Mouse (Mus musculus): ENCODE measurements around the gene Sos1.
A peak's percentile ranks its signal among the peaks of the same experiment; 100 is the strongest.
"Not testable (repeated sequence)": the region's sequence is repeated elsewhere in the genome, so short reads cannot be mapped to it uniquely, and the experiment has no call there.

The Sos1 gene

GRCm38 (mm10) chr17:80496185-80496584, 15.9 kb upstream of the Sos1 start:
- DNase-seq (ENCODE audit: extremely low spot score, low spot score): no peak

DNA sequence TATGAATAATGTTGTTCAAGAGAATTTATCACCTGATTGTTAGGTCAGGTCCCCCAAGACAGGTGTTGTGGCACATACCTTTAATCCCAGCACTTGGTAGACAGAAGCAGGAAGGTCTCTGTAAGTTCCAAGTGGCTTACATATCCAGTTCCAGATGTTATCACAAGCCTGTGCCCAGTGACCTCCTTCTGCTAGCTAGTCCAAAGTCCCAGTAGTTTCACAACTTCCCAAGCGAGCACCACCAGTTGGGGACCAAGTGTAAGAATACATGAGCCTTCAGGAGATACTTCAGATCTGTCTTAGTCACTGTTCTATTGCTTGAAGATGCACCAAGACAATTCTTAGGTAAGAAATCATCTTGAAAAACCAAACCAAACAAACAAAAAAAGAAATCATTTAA, 13.6 kb upstream of the Sos1 start:
- DNase-seq (ENCODE audit: extremely low spot score, low spot score): no peak

- no peak for DNase-seq (ENCODE audit: extremely low spot score, low spot score)
Observed at GRCm38 (mm10) chr17:80492811-80493210, 12.6 kb upstream of the Sos1 start.

GRCm38 (mm10) chr17:80492274-80492673, 12.0 kb upstream of the Sos1 start:
- DNase-seq (ENCODE audit: extremely low spot score, low spot score): no peak

GRCm38 (mm10) chr17:80490166-80490565, 9.9 kb upstream of the Sos1 start:
- no peak for DNase-seq (ENCODE audit: extremely low spot score, low spot score)

- DNase-seq (ENCODE audit: extremely low spot score, low spot score): no peak
Observed at GRCm38 (mm10) chr17:80488918-80489317, 8.7 kb upstream of the Sos1 start.

GRCm38 (mm10) chr17:80485160-80485559, 4.9 kb upstream of the Sos1 start:
- no peak for DNase-seq (ENCODE audit: extremely low spot score, low spot score)

DNA sequence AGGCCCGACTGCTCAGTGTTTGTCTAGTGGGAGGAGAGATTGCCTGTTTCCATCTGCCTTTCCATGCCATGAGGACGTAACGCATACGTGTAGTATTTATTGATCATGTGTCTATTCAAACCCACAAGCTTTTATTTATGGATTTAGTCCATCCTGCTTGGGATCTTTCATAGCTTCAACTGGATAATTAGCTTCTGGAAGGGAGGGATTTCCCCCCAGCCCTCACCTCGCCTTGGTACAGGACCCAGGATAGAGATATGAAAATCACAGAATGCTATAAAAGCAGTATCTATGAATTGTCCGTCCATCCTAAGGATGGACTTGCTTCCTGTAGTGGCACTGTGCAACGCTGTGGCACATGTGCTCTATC, 587 bp upstream of the Sos1 start:
- DNase-seq (ENCODE audit: extremely low spot score, low spot score): no peak

GRCm38 (mm10) chr17:80479295-80480030, 790 bp downstream of the Sos1 start:
- DNase-seq (ENCODE audit: extremely low spot score, low spot score): peak; percentile 77

DNA sequence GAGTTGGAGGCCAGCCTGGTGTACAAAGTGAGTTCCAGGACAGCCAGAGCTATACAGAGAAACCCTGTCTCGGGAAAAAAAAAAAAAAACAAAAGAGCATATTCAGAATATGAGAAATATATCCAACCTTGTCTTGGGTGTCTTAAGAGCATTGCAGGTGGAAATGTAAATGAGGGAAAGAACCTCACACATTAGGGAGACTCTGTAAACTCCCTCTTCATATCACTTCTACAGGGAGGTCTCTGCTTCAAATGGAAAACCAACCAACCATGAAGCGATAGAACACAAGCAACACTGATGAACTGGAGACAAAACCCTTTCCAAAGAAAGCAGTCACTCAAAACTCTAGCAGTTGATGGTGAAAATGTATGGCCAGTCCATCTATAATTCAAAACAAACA, 2.6 kb downstream of the Sos1 start:
- no peak for DNase-seq (ENCODE audit: extremely low spot score, low spot score)

- DNase-seq (ENCODE audit: extremely low spot score, low spot score): no peak
Observed at GRCm38 (mm10) chr17:80476496-80476895, 3.8 kb downstream of the Sos1 start.

GRCm38 (mm10) chr17:80471056-80471802, 9.0 kb downstream of the Sos1 start:
- no peak for DNase-seq (ENCODE audit: extremely low spot score, low spot score)

DNA sequence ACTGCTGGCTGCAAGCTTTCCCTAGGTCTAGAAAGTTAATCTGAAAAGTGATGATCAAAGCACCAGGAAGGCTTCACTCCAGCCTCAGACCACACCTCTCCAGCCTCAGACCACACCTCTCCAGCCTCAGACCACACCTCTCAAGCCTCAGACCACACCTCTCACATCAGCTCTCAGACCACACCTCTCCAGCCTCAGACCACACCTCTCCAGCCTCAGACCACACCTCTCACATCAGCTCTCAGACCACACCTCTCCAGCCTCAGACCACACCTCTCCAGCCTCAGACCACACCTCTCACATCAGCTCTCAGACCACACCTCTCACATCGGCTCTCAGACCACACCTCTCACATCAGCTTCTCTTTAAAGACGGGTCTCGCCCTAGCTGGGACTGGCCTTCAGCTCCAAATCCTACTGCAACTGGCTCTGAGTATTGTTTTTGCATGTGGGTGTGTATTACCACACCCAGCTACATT, 11.8 kb downstream of the Sos1 start:
- not testable (repeated sequence) for DNase-seq (ENCODE audit: extremely low spot score, low spot score)

DNA sequence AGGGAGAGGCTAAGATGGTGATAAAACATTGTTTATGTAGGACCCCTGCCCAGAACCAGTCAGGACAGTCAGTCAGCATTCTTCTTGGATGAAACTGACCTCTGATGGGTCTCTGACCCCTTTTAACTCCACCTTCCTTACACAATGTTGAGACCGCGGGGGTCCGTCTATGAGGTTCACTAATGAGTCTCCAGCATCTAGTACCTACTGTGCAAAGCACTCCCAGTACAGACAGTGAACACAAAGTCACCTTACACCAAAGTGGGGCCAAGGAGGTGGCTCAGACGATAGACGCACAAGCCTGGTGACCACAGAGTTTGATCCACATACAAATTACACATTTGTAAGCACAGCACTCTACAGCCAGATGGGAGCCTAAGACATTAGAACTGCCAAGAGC, 20.0 kb downstream of the Sos1 start:
- DNase-seq (ENCODE audit: extremely low spot score, low spot score): no peak

DNA sequence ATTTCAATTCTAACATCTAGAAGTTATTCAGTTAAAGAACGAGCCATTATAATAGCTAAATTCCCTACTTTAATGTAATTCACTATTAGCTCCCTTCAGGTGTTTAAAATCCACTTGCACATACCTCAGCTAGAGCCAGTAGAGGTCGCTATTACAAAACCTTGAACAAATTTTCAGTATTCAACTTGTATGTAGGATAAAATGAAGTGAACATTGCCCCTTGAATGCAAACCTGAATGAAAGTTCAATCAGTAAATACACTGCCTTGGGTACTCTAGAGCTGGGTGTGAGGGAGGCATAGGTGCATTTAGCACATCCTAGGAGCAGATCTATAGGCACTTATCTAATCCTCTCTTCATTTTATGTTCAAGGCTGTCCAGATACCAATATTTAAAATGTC, 24.6 kb downstream of the Sos1 start:
- no peak for DNase-seq (ENCODE audit: extremely low spot score, low spot score)

DNA sequence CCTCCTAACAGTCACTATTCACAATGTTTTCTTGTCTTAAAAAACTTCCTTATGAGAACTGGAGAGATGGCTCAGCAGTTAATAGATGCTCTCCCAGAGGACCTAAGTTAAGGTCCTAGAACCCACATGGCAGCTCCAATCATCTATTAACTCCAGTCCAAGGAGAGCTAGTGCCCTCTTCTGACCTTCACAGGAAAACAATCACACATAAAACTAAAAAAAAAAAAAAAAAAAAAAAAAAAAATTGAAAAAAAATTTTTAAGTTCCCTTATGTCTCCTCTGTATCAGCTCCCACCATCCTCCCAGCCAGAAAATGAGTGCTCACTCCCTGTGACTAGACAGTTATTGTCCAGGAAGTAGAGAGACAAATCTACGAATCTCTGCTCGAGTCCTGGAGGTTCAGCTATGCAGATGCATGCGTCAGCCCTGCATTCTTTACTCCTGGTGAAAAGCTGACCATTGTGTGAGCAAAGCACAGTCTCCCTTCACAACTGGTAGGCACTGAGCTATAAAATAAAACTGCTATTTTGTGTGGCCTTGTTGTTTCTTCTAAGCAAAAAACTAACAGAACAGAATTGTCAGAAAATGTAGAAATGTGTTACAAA, 29.7 kb downstream of the Sos1 start:
- no peak for DNase-seq (ENCODE audit: extremely low spot score, low spot score)

DNA sequence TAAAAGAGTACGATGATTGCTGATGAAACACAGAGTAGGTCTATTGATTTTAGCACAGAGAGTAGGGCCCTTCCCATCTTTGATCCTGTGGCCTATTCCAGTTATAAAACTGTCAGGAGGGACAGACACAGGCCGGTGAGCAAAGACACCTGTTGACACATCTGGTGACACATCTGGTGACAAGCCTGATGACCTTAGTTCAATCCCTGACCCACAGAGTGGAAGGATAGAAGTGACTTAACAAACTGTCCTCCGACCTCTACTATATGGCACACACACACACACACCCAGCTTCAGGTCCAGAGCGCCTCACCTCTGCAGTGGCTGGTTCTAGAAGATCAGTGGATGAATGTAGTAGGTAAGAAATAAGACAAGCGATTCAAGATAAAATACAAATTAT, 33.8 kb downstream of the Sos1 start:
- no peak for DNase-seq (ENCODE audit: extremely low spot score, low spot score)

- no peak for DNase-seq (ENCODE audit: extremely low spot score, low spot score)
Observed at GRCm38 (mm10) chr17:80445433-80445832, 34.8 kb downstream of the Sos1 start.

- DNase-seq (ENCODE audit: extremely low spot score, low spot score): no peak
Observed at GRCm38 (mm10) chr17:80435680-80436079, 44.6 kb downstream of the Sos1 start.

- no peak for DNase-seq (ENCODE audit: extremely low spot score, low spot score)
Observed at GRCm38 (mm10) chr17:80434430-80434829, 45.8 kb downstream of the Sos1 start.

- no peak for DNase-seq (ENCODE audit: extremely low spot score, low spot score)
Observed at GRCm38 (mm10) chr17:80431997-80432396, 48.3 kb downstream of the Sos1 start.

DNA sequence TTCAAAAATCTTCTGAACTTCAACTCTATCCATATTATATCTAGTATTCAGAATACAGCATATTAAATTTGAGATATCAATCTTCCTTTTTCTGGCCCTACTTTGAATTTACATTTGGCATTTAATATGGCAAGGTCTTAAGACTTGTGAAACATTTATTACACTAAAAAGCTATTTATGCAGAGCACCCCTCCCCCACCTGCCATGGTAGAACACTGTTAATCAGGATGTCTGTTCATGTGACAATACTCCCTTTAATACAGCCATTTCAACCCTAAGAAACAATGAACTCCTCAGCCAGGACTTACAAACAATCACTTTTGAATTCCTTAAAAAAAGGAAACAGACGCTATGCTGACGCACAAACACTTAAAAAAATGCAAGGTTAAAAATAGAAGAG, 52.3 kb downstream of the Sos1 start:
- DNase-seq (ENCODE audit: extremely low spot score, low spot score): no peak
